Mouse (Mus musculus) G1E (cell line): Measurements from ENCODE around the gene Atp10a. TPM values are rescaled to one million over a fixed set of nuclear protein-coding genes. Genes with fewer than 3 reads are reported as not detected.

Source experiments
- ATAC-seq: 2 replicates; pipeline ENCODE4 v1.8.0; 2016; ENCODE audit warnings: mild to moderate bottlenecking; ENCODE audit not compliant: insufficient number of reproducible peaks, poor library complexity, low FRiP score, severe bottlenecking; ENCODE audit errors: extremely low read depth
- DNase-seq: peaks from one replicate; pipeline ENCODE4 v3.0.0; 2012; ENCODE audit warnings: low spot score
- H3K27me3 ChIP-seq: 2 replicates; pipeline ENCODE4 v1.6.1; 2012; ENCODE audit warnings: mild to moderate bottlenecking, low read length, inconsistent platforms; ENCODE audit not compliant: insufficient read depth
- H3K36me3 ChIP-seq: replicated peaks from 2 replicates; pipeline ENCODE3; 2012; ENCODE audit warnings: mild to moderate bottlenecking, inconsistent platforms
- H3K4me1 ChIP-seq: 2 replicates; pipeline ENCODE4 v1.6.1; 2012; ENCODE audit warnings: low read depth, low read length, inconsistent platforms, mixed read lengths; ENCODE audit not compliant: insufficient read depth
- H3K4me3 ChIP-seq: 2 replicates; pipeline ENCODE4 v1.5.1; 2012; ENCODE audit warnings: low read depth, mild to moderate bottlenecking, inconsistent platforms, low read length, moderate library complexity, mixed read lengths
- H3K9me3 ChIP-seq: replicated peaks from 2 replicates; pipeline ENCODE4 v1.6.1; 2012; ENCODE audit warnings: inconsistent platforms
- CTCF ChIP-seq: IDR thresholded peaks from 2 replicates; pipeline ENCODE4 v1.5.1; 2012; ENCODE audit warnings: low read depth, low read length, inconsistent platforms, mixed read lengths
- GATA1 ChIP-seq: IDR thresholded peaks from 2 replicates; pipeline ENCODE4 v1.6.1; 2012; ENCODE audit warnings: borderline replicate concordance, low read length, inconsistent platforms, mixed read lengths
- GATA2 ChIP-seq: IDR thresholded peaks from 2 replicates; pipeline ENCODE4 v1.6.1; 2012; ENCODE audit warnings: low read depth, low read length, inconsistent platforms, borderline replicate concordance
- POLR2AphosphoS5 ChIP-seq: IDR thresholded peaks from 2 replicates; pipeline ENCODE4 v1.6.1; 2012; ENCODE audit warnings: low read depth, low read length, inconsistent platforms; ENCODE audit not compliant: insufficient replicate concordance
- TAL1 ChIP-seq: conservative IDR thresholded peaks from 2 replicates; pipeline ENCODE4 v1.6.1; 2012; ENCODE audit warnings: low read depth, low read length, inconsistent platforms, mixed read lengths
- polyA plus RNA-seq: library from polyadenylated mRNA; stranded (reverse); fragments of >175 nt; gene quantifications from 2 replicates; pipeline ENCODE4 v1.2.3, GENCODE M21; 2012
- total RNA-seq, 2 experiments: library from RNA; stranded (forward) in 1 of 2; stranded (reverse) in 1 of 2; fragments of 200-1000 nt in 1 of 2; fragments of >200 nt in 1 of 2; fragmentation: Nextera tagmentation in 1 of 2; gene quantifications; 2 replicates each; pipeline ENCODE4 v1.2.3; 2014 to 2017

Gene Atp10a
- total and polyA plus RNA-seq, 3 experiments = not detected

- H3K4me1 ChIP-seq = no peaks in the 10 kb centered on the region
- TF ChIP-seq GATA2 (no peak), CTCF (no peak)
- DNase-seq (no peak), ATAC-seq (no peak)
- H3K9me3 ChIP-seq = peaks cover 29% of the 10 kb centered on the region
- H3K36me3 ChIP-seq = no peaks in the 10 kb centered on the region
- H3K27me3 ChIP-seq = no peaks in the 10 kb centered on the region
- no peak overlapping the region for H3K4me3 ChIP-seq
Measured at GRCm38 (mm10) chr7:58749904-58750612, 94.1 kb downstream of the Atp10a start.

- H3K27me3 ChIP-seq = no peaks in the 10 kb centered on the region
- H3K4me3 ChIP-seq = no peak overlapping the region
- ATAC-seq (no peak), DNase-seq (no peak)
- no peaks in the 10 kb centered on the region for H3K4me1 ChIP-seq
- no peak for TF ChIP-seq POLR2AphosphoS5
- no peaks in the 10 kb centered on the region for H3K36me3 ChIP-seq
- peaks cover 29% of the 10 kb centered on the region for H3K9me3 ChIP-seq
Measured at GRCm38 (mm10) chr7:58752041-58752440, 96.1 kb downstream of the Atp10a start.

- no peak overlapping the region for H3K4me3 ChIP-seq
- no peaks in the 10 kb centered on the region for H3K4me1 ChIP-seq
- TF ChIP-seq POLR2AphosphoS5 (no peak), TAL1 (no peak), CTCF (no peak), GATA1 (no peak), GATA2 (no peak)
- DNase-seq = no peak
- H3K27me3 ChIP-seq = no peaks in the 10 kb centered on the region
- peaks cover 31% of the 10 kb centered on the region for H3K9me3 ChIP-seq
- H3K36me3 ChIP-seq = no peaks in the 10 kb centered on the region
- no peak for ATAC-seq
Measured at GRCm38 (mm10) chr7:58754076-58754475, 98.1 kb downstream of the Atp10a start.

- TF ChIP-seq GATA2 (no peak), TAL1 (no peak), GATA1 (no peak), CTCF (no peak), POLR2AphosphoS5 (no peak)
- no peaks in the 10 kb centered on the region for H3K4me1 ChIP-seq
- H3K9me3 ChIP-seq = peaks cover 31% of the 10 kb centered on the region
- H3K36me3 ChIP-seq = no peaks in the 10 kb centered on the region
- H3K4me3 ChIP-seq = no peak overlapping the region
- DNase-seq = no peak
- H3K27me3 ChIP-seq = no peaks in the 10 kb centered on the region
- ATAC-seq = no peak
Measured at GRCm38 (mm10) chr7:58754536-58754935, 98.6 kb downstream of the Atp10a start.

GRCm38 (mm10) chr7:58755083-58755482 is 99.1 kb downstream of the Atp10a start:
- Histone ChIP-seq H3K4me1 (no peaks in the 10 kb centered on the region), H3K4me3 (no peak overlapping the region), H3K36me3 (no peaks in the 10 kb centered on the region), H3K9me3 (peaks cover 31% of the 10 kb centered on the region), H3K27me3 (no peaks in the 10 kb centered on the region)
- TF ChIP-seq CTCF (no peak), GATA1 (no peak), POLR2AphosphoS5 (no peak), TAL1 (no peak), GATA2 (no peak)
- ATAC-seq (no peak), DNase-seq (no peak)

- Histone ChIP-seq H3K27me3 (no peaks in the 10 kb centered on the region), H3K36me3 (no peaks in the 10 kb centered on the region), H3K9me3 (peaks cover 31% of the 10 kb centered on the region), H3K4me1 (no peaks in the 10 kb centered on the region), H3K4me3 (no peak overlapping the region)
- no peak for TF ChIP-seq TAL1
- no peak for TF ChIP-seq CTCF
- no peak for TF ChIP-seq GATA1
- TF ChIP-seq POLR2AphosphoS5 = no peak
- no peak for TF ChIP-seq GATA2
- ATAC-seq (no peak), DNase-seq (no peak)
Measured at GRCm38 (mm10) chr7:58755846-58756245, 99.9 kb downstream of the Atp10a start.

- H3K4me3 ChIP-seq = no peak overlapping the region
- no peaks in the 10 kb centered on the region for H3K27me3 ChIP-seq
- no peak for ATAC-seq
- H3K9me3 ChIP-seq = peaks cover 22% of the 10 kb centered on the region
- H3K4me1 ChIP-seq = no peaks in the 10 kb centered on the region
- TF ChIP-seq TAL1 = no peak
- no peak for TF ChIP-seq GATA1
- no peak for TF ChIP-seq POLR2AphosphoS5
- TF ChIP-seq CTCF = no peak
- TF ChIP-seq GATA2 = no peak
- DNase-seq = no peak
- H3K36me3 ChIP-seq = no peaks in the 10 kb centered on the region
Measured at GRCm38 (mm10) chr7:58757331-58757730, 101.4 kb downstream of the Atp10a start.
